Mouse (Mus musculus) spleen, postnatal 10 days (tissue): Measurements from ENCODE around the gene Apoe.

Experiments
- DNase-seq, 2 experiments: peaks; one replicate each; pipeline ENCODE4 v3.0.0; 2021 to 2022; ENCODE audit warnings: low spot score in 2 of 2

Gene Apoe

DNA sequence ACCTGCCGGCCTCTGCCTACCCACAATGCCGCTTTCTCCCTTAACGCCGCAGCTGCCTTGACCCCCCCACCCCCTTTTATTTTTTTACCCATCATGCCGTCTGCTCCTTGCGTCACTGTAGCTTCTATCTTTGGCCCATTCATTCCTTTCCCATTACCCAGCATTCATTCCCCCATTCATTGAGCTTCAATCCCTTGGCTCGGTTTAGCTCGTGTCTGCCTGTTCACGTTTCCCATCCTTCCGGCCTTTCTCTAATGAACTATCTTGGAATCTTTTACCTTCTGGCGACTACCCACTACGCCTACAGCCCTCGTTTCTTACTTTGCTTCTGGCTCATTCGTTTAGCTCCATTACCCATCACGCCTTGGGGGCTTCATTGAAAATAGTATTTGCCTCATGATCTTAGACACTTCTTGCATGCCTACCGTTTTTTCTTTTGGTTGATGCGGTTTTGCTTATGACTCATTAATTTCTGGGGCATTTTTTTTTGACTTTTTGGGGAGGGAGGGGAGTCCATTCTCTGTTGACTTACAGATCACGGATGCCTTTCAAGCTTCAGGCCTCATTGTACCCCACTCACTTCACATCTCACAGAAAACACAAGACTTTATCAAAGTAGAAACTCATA is 17.2 kb upstream of the Apoe start:
- no peak for DNase-seq

DNA sequence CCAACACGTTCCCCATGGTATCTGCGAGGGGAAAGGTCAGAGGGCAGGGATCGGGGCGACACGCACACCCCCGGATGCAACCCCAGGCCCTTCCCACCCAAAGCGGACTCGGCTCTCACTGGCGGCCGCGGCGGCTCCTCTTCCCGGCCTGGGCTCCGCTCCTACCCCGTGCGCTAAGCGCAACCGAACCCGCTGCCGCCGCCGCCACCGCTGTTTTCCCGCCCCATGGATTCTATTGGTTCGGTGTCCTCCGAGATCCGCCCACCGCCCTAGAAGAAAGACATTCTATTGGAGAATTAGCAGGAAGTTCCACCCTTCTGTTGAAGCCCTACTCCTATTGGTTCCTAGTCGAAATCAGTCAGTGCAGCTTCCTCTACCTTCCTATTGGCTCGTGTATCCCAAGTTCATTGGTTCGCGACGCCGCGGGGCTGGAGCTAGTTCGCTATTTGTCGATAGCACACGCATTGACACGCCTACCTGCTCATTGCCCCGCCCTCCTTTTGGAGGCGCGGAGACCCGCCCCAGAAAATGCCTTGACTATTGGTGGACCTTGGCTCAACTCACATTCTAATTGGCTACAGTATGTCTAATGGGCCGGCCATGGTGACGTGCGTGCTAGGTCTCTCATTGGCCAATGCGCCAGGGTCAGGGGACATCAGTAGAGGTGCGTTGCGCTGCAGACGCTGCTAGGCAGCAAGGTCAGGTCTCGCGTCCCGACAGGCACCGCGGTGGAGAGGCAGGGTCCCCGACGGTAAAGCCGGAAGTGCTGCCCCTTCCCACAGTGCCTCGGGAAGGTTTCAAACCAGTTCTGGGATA is 16.5 kb upstream of the Apoe start, which contains the start of gene Tomm40:
Gene Tomm40 (minus strand): TSS at position 200 of the 816 bp plus-strand sequence.
- DNase-seq = peak; percentile 94 to 99

DNA sequence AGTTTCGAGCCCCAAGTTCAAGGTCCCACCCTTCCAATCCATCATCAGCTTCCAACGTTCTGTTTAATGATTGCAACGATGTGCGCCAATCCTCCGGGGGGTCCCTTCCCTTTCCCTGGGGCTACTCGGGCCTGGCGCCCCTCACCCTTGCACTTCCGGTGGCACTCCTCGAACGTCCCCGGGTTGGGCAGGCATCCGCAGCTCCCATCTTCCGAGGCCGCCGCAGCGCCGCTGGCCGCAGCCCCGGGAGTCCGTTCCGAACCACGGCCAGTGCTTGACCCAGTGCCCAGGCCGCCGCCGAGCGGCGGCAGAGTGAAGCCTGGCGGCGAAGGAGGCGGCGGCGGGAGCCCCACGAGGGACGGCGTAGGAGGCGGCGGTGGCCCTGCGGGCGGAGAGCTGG is 15.8 kb upstream of the Apoe start:
- no peak for DNase-seq

GRCm38 (mm10) chr7:19713598-19713997 is 14.6 kb upstream of the Apoe start:
- DNase-seq = no peak

- DNase-seq = no peak
Measured at GRCm38 (mm10) chr7:19713196-19713595, 14.2 kb upstream of the Apoe start.

DNA sequence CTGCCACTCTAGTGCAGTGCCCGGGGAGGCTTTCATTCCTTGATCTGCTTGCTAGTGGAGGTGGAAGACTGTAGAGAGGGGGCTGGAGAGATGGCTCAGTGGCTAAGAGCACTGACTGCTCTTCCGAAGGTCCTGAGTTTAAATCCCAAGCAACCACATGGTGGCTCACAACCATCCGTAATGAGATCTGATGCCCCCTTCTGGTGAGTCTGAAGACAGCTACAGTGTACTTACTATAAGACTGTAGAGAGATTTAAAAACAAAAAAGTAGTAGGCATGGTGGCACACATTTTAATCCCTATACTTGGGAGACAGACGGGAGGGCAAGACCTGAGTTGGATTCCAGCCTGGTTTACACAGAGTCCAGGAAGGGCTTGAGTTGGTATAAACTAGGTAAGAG is 13.4 kb upstream of the Apoe start:
- no peak for DNase-seq

GRCm38 (mm10) chr7:19710650-19711049 is 11.7 kb upstream of the Apoe start:
- DNase-seq = no peak

DNA sequence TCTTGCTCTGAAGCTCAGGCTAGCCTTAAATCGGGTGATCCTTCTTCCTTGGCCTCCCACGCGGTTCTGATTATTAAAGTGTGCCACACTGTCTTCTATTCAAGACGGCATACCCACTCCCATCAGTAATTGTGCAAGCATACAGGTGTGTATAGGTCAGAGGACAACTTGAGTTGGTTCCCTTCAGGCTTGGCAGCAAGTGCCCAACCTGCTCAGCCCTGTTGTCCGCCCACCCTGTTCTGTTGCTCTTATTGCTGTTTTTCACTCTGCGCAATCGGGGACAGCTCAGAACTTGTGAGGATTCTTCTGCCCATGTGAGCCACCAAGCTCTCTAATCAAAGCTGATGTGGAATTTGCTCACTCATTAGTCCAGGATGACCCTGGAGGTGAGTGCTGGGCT is 6.3 kb upstream of the Apoe start:
- no peak for DNase-seq

- no peak for DNase-seq
Measured at GRCm38 (mm10) chr7:19704475-19704874, 5.5 kb upstream of the Apoe start.

DNA sequence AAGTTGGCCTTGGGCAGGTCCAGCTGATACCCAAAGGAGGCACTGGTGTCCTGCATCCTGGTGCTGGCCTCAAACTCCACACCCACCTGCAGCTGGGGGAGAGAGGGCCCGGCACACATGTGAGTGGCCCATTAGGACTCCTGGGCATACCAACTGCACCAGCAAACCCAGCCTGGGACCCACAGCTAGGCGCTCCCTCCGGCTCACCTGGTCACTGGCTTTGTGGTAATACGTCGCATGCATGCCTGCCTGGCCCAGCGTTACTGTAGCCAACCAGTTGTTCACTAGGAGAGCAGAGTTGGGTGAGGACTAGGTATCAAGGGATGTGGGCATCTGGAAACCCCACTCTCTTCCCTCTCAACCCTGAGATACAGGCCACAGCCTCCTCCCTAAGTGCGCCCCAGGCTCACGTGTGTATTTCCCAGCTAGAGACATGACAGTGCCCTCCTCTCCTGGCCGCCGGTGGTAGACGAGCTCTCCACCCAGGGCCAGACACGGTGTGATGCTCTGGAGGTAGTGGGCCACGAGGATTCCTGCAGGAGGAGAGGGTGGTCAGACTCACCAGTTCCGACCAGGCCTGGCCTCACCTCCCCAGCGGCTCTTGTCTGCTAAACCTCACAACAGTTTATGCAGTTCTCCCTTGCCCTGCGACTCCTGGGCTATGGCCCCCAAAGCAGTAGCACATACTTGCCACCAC is 4.0 kb upstream of the Apoe start:
- DNase-seq = no peak

DNA sequence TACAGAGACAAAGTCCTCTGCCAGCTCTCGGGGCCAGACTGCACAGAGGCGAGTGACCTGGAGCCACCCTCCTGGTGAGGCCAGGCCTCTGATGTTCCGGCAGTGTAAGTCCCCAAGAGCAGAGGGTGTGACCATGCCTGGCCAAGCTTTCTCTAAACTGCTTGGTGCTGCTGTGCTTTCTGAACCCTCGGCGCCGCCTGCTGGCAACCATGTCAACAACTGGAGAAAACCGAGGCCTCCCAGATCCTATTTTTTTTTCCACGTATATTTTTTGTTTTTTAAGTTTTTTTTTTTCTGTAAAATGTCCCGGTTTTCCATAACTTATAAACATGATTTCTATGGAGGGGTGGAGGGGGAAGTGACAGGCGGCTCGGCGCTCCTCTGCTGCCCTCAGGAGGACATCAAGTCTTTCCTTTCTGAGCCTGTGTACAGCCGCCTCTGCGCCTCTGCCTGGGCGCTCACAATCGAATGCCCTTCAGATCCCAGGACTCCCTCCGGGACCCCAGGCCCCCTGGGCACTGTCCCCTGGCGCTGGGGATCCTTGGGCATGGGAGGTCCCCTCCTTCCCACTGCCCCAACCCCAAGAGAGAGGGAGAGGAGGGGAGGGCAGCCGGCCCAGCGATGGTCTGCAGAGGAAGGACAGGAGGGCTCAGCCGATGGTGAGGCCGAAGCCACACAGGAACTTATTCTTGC is 2.2 kb upstream of the Apoe start:
- peak in 1 of 2 experiments; percentile 76 for DNase-seq

DNA sequence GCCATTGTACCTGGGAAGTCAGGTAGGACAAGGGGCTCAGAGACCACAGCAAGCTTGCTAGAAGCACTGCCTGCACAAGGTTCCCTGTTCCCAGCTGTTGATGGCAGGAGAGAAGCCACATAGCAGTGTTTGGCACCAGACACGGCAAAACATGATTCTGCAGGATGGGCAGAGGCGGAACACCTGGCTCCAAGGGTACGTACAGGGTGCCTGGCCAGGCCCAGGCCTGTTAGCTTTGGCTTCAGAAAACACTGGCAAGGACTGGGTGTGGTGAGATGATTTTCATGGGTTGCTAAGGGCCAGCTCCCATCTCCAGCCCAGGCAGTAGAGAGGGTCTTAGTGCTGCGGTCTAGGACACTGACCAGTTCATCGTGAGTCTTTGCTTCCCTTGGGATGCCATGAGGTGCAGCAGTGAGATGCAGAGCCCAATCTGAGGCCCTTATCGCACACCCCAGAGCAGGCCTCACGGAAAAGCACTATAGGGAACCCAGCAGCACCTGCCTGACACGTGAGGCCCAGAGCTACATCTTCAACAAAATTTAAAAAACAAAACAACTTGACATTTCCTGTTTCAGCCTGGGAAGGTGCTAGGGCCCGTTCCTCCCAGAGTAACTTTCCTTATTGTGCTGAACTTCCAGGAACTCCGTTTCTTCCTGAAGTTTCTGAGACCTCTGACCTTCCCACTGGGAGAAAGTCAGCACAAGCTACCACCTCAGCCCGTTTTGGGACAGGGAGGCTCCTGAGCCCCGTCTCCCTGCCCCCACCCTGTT is 1.5 kb upstream of the Apoe start:
- DNase-seq = no peak

GRCm38 (mm10) chr7:19699827-19700148 is 800 bp upstream of the Apoe start:
- no peak for DNase-seq

GRCm38 (mm10) chr7:19697949-19698906 is 760 bp downstream of the Apoe start:
- no peak for DNase-seq

DNA sequence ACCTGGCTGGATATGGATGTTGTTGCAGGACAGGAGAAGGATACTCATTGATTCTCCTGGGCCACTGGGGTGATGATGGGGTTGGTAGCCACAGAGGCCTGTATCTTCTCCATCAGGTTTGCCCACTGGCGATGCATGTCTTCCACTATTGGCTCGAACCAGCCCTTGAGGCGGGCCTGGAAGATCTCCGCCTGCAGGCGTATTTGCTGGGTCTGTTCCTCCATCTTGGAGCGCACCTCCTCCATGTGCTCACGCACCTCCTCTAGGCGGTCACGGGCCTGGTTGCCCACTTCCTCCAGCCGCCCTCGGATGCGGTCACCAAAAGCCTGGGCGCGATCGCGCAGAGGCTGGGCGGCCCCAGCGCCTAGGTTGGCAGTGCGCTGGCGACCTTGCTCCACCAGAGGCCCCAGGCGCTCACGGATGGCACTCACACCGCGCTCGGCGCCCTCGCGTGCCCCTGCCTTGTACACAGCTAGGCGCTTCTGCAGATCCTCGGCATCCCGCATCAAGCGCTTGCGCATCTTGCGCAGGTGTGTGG is 2.6 kb downstream of the Apoe start:
- DNase-seq = no peak

- DNase-seq = no peak
Measured at GRCm38 (mm10) chr7:19695881-19696280, 3.1 kb downstream of the Apoe start.

DNA sequence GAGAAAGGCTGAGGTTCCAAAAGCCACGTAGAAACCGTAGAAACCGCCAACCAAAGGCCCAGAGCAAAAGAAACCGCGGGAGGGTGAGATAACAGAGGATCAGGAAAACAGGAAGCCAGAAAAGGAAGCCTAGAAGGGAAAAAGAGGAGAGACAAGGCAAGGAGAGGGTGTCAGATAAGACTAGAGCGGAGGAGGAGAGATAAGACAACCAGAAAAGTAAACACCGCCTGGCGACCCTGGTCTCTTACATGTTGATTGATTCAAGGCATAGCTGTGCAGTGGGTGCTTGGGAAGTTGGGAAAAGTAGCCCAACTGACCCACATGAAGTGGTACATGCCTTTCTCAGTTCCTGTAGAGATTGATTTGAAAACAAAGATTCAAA is 3.8 kb downstream of the Apoe start:
- no peak for DNase-seq

- DNase-seq = no peak
Measured at GRCm38 (mm10) chr7:19694336-19695212, 4.4 kb downstream of the Apoe start.

GRCm38 (mm10) chr7:19693421-19693820 is 5.6 kb downstream of the Apoe start:
- no peak for DNase-seq
